Mouse (Mus musculus) erythroblast, embryonic 14.5 days (primary cell): Measurements from ENCODE around the gene Tbck.

Experiments
- GATA1 ChIP-seq: IDR thresholded peaks from 2 replicates; pipeline ENCODE4 v1.6.1; 2012; ENCODE audit warnings: low read length, inconsistent platforms, mixed read lengths
- TAL1 ChIP-seq: IDR thresholded peaks from 3 replicates; pipeline ENCODE4 v1.6.1; 2012; ENCODE audit warnings: low read length, inconsistent platforms, mixed read lengths

GRCm38 (mm10) chr3:132876011-132876708 lies 192.2 kb downstream of the Tbck start:
- TF ChIP-seq GATA1 (no peak), TAL1 (no peak)
